Mouse (Mus musculus) fat pad, adult 2 months (tissue): Measurements from ENCODE around the gene Bcr.
"Not testable (repeated sequence)": the region's sequence is repeated elsewhere in the genome, so short reads cannot be mapped to it uniquely, and the experiment has no call there.

ENCODE experiments used
- DNase-seq: peaks from one replicate; pipeline ENCODE4 v3.0.0-alpha.2; 2011; ENCODE audit warnings: low read depth, low spot score; ENCODE audit errors: extremely low read depth

Gene Bcr

GRCm38 (mm10) chr10:75060217-75060842 is at the start of gene Bcr:
Bcr (plus strand) TSS chr10:75060592.
- no peak for DNase-seq

- no peak for DNase-seq
Measured at GRCm38 (mm10) chr10:75010704-75011103, 49.7 kb upstream of the Bcr start.

GRCm38 (mm10) chr10:75015465-75015864 is 44.9 kb upstream of the Bcr start:
- DNase-seq = no peak

- no peak for DNase-seq
Measured at GRCm38 (mm10) chr10:75016481-75016880, 43.9 kb upstream of the Bcr start.

GRCm38 (mm10) chr10:75020271-75020670 is 40.1 kb upstream of the Bcr start:
- no peak for DNase-seq

- no peak for DNase-seq
Measured at GRCm38 (mm10) chr10:75021138-75021537, 39.3 kb upstream of the Bcr start.

- no peak for DNase-seq
Measured at GRCm38 (mm10) chr10:75026491-75026890, 33.9 kb upstream of the Bcr start.

GRCm38 (mm10) chr10:75028743-75029142 is 31.6 kb upstream of the Bcr start:
- DNase-seq = no peak

GRCm38 (mm10) chr10:75029677-75030076 is 30.7 kb upstream of the Bcr start:
- DNase-seq = no peak

GRCm38 (mm10) chr10:75030234-75030633 is 30.2 kb upstream of the Bcr start:
- no peak for DNase-seq

GRCm38 (mm10) chr10:75031345-75032114 is 28.9 kb upstream of the Bcr start:
- DNase-seq = no peak

- no peak for DNase-seq
Measured at GRCm38 (mm10) chr10:75032395-75032794, 28.0 kb upstream of the Bcr start, which contains the start of gene Rsph14. Rsph14 (minus strand) TSS chr10:75032586.

GRCm38 (mm10) chr10:75036883-75037379 is 23.5 kb upstream of the Bcr start, which contains the start of gene Rab36:
Rab36 (plus strand) TSS chr10:75037058.
- no peak for DNase-seq

- DNase-seq = not testable (repeated sequence)
Measured at GRCm38 (mm10) chr10:75042060-75042459, 18.3 kb upstream of the Bcr start.

GRCm38 (mm10) chr10:75044459-75044858 is 15.9 kb upstream of the Bcr start:
- DNase-seq = no peak

GRCm38 (mm10) chr10:75045831-75046230 is 14.6 kb upstream of the Bcr start:
- DNase-seq = no peak

- no peak for DNase-seq
Measured at GRCm38 (mm10) chr10:75048711-75049110, 11.7 kb upstream of the Bcr start.

GRCm38 (mm10) chr10:75051364-75052074 is 8.9 kb upstream of the Bcr start:
- DNase-seq = no peak

GRCm38 (mm10) chr10:75052902-75053301 is 7.5 kb upstream of the Bcr start:
- DNase-seq = no peak

- DNase-seq = no peak
Measured at GRCm38 (mm10) chr10:75053655-75054054, 6.7 kb upstream of the Bcr start.

- no peak for DNase-seq
Measured at GRCm38 (mm10) chr10:75054125-75054524, 6.3 kb upstream of the Bcr start.

GRCm38 (mm10) chr10:75055672-75056071 is 4.7 kb upstream of the Bcr start:
- DNase-seq = no peak
